Mouse (Mus musculus): ENCODE measurements around the gene Fam104a. TPM values are rescaled to one million over a fixed set of nuclear protein-coding genes. Genes with fewer than 3 reads are reported as not detected.

Gene Fam104a
- total and polyA plus RNA-seq, 2 experiments from 2014 or later: 23.3 to 33.6 TPM

- Histone ChIP-seq H3K9me3 (replicated peaks; ENCODE audit: control insufficient read depth, low read length) (no peaks in the 10 kb centered on the region), H3K4me3 (ENCODE audit: low read depth, low read length) (no peak overlapping the region), H3K4me1 (ENCODE audit: control insufficient read depth, insufficient read depth) (peaks cover 7% of the 10 kb centered on the region), H3K36me3 (replicated peaks; ENCODE audit: control insufficient read depth, insufficient read depth, low read length) (no peaks in the 10 kb centered on the region), H3K27me3 (ENCODE audit: control insufficient read depth, insufficient read depth, low read length) (no peaks in the 10 kb centered on the region), H3K9ac (replicated peaks; ENCODE audit: low read depth, low read length) (no peak overlapping the region), H3K4me2 (ENCODE audit: low read depth, low read length) (no peak overlapping the region), H3K27ac (ENCODE audit: low read depth) (no peak overlapping the region)
- no peak for ATAC-seq (ENCODE audit: insufficient read depth, low read depth)
- WGBS: 62% methylated on average over 16 of the region's 16 CpGs
- TF ChIP-seq CTCF (IDR thresholded peaks at IDR 0.05; ENCODE audit: low read depth) (no peak), EP300 (IDR thresholded peaks at IDR 0.05; ENCODE audit: low read depth) (no peak)
- DNase-seq (ENCODE audit: low spot score): no peak
Measured at GRCm38 (mm10) chr11:113717767-113718424, 33.9 kb upstream of the Fam104a start.

DNA sequence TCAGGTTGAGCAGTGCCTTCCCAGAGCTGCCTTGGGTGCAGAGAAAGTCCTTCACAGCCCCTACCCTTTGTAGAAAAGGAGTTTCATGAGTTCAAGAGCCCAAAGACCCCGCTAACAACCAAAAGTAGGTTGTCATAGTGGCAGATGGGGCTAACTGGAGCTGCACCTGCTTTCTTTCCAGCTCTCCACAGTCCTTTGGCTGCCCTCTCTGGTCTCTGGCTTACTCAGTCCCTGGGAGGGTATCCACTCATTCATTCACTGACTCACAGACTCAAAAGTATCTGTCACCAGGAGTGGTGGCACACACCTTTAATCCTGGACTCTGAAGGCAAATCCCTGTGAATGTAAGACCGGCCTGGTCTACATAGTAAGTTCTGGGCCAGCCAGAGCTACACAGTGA is 32.2 kb upstream of the Fam104a start:
- Histone ChIP-seq H3K36me3 (replicated peaks; ENCODE audit: control insufficient read depth, insufficient read depth, low read length) (no peaks in the 10 kb centered on the region), H3K9ac (replicated peaks; ENCODE audit: low read depth, low read length) (no peak overlapping the region), H3K4me1 (ENCODE audit: control insufficient read depth, insufficient read depth) (no peaks in the 10 kb centered on the region), H3K4me3 (ENCODE audit: low read depth, low read length) (no peak overlapping the region), H3K27me3 (ENCODE audit: control insufficient read depth, insufficient read depth, low read length) (no peaks in the 10 kb centered on the region), H3K4me2 (ENCODE audit: low read depth, low read length) (no peak overlapping the region), H3K27ac (ENCODE audit: low read depth) (no peak overlapping the region), H3K9me3 (replicated peaks; ENCODE audit: control insufficient read depth, low read length) (no peaks in the 10 kb centered on the region)
- WGBS: 97% methylated on average over 2 of the region's 2 CpGs
- no peak for TF ChIP-seq CTCF (IDR thresholded peaks at IDR 0.05; ENCODE audit: low read depth)
- TF ChIP-seq EP300 (IDR thresholded peaks at IDR 0.05; ENCODE audit: low read depth): no peak
- ATAC-seq (ENCODE audit: insufficient read depth, low read depth) (no peak), DNase-seq (ENCODE audit: low spot score) (no peak)

DNA sequence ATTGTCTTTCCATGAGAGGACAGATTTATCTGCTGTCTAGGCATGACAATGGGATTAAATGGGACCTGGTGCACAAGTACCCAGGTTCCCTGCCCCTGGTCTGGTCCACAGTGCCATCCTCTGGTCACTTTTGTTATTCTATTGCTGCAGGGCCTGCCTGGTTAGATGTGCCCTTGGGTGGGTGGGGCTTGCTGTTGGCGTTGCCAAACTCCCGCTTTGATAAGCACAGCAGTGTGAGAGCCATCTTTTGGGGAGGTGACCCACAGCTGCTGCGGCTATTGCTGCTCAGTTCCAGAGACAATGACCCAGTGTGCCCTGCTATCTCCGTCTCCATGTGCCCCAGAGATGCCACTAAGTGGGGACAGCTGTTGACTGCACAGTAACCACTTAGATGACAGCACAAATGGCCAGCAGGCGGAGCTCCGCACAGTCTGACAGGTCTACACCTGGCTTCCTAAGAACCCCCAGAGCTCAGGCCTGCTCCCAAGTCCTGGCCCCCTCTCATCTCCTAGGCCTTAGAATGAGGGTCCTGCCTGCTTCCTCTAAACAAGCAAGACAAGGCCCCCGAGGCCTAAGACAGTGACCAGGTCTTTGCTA is 31.2 kb upstream of the Fam104a start:
- H3K4me1 ChIP-seq (ENCODE audit: control insufficient read depth, insufficient read depth): peaks cover 7% of the 10 kb centered on the region; the same call in 1 of the 2 replicates
- H3K36me3 ChIP-seq (replicated peaks; ENCODE audit: control insufficient read depth, insufficient read depth, low read length): no peaks in the 10 kb centered on the region
- H3K9ac ChIP-seq (replicated peaks; ENCODE audit: low read depth, low read length): no peak overlapping the region
- H3K4me3 ChIP-seq (ENCODE audit: low read depth, low read length): no peak overlapping the region
- no peaks in the 10 kb centered on the region for H3K27me3 ChIP-seq (ENCODE audit: control insufficient read depth, insufficient read depth, low read length)
- DNase-seq (ENCODE audit: low spot score) (no peak), ATAC-seq (ENCODE audit: insufficient read depth, low read depth) (no peak; the same call in 1 of the 2 replicates)
- H3K27ac ChIP-seq (ENCODE audit: low read depth): no peak overlapping the region
- TF ChIP-seq CTCF (IDR thresholded peaks at IDR 0.05; ENCODE audit: low read depth) (no peak; the same call in 1 of the 2 replicates), EP300 (IDR thresholded peaks at IDR 0.05; ENCODE audit: low read depth) (no peak)
- no peaks in the 10 kb centered on the region for H3K9me3 ChIP-seq (replicated peaks; ENCODE audit: control insufficient read depth, low read length)
- H3K4me2 ChIP-seq (ENCODE audit: low read depth, low read length): no peak overlapping the region
- 57% methylated on average over 7 of the region's 7 CpGs for WGBS

DNA sequence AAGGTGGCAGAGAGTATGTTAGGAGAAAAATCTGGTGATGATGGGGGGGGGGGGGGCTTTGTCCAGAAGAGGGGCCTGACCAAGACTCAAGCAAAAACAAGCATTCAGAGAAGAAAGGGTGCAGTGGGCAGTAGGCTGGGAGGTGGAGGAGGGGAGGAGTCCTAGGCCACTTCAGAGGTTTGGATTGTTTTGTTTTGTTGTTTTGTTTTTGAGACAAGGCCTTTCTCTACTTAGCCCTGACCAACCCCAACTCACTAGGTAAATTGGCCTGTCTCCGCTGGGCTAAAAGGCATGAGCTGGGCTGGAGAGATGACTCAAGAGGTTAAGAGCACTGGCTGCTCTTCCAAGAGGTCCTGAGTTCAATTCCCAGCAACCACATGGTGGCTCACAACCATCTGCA is 27.1 kb upstream of the Fam104a start:
- Histone ChIP-seq H3K27ac (ENCODE audit: low read depth) (no peak overlapping the region; the same call in 1 of the 2 replicates), H3K9me3 (replicated peaks; ENCODE audit: control insufficient read depth, low read length) (no peaks in the 10 kb centered on the region), H3K27me3 (ENCODE audit: control insufficient read depth, insufficient read depth, low read length) (no peaks in the 10 kb centered on the region), H3K9ac (replicated peaks; ENCODE audit: low read depth, low read length) (no peak overlapping the region), H3K4me2 (ENCODE audit: low read depth, low read length) (no peak overlapping the region), H3K4me3 (ENCODE audit: low read depth, low read length) (no peak overlapping the region), H3K36me3 (replicated peaks; ENCODE audit: control insufficient read depth, insufficient read depth, low read length) (no peaks in the 10 kb centered on the region), H3K4me1 (ENCODE audit: control insufficient read depth, insufficient read depth) (peaks cover 7% of the 10 kb centered on the region; the same call in 1 of the 2 replicates)
- TF ChIP-seq CTCF (IDR thresholded peaks at IDR 0.05; ENCODE audit: low read depth) (no peak), EP300 (IDR thresholded peaks at IDR 0.05; ENCODE audit: low read depth) (no peak)
- 90% methylated on average over 1 of the region's 1 CpGs for WGBS
- ATAC-seq (ENCODE audit: insufficient read depth, low read depth) (no peak), DNase-seq (ENCODE audit: low spot score) (no peak)

DNA sequence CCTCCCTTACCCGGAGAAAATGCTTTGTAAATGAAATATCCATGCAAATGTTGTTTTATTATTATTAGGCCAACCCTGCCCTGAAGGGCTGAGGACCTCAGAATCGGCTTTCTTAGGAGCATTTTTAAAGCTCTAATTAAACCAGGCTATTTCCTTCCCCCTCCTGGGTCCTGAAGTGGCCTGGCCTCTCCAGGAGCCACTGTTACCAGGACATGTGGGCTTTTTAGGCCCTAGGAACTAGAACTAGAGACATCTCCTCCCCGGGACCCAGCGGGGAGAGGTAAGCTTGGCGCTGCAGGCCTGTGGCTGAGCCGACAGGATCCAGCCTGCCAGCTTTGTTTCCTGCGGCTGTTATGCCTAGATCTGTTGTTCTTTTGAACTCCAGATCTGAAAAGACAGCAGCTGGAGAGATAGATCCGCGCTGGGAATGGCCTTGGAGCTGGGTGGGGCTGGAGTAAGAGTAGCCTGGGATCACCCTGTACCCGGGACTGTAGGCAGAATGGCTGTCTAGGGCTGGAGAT is 26.4 kb upstream of the Fam104a start:
- DNase-seq (ENCODE audit: low spot score) (no peak), ATAC-seq (ENCODE audit: insufficient read depth, low read depth) (peak; percentile 48; the same call in 1 of the 2 replicates)
- Histone ChIP-seq H3K4me2 (ENCODE audit: low read depth, low read length) (peak overlapping the region; percentile 21; the same call in 1 of the 2 replicates), H3K9me3 (replicated peaks; ENCODE audit: control insufficient read depth, low read length) (no peaks in the 10 kb centered on the region), H3K4me3 (ENCODE audit: low read depth, low read length) (no peak overlapping the region), H3K9ac (replicated peaks; ENCODE audit: low read depth, low read length) (peak overlapping the region; percentile 45), H3K36me3 (replicated peaks; ENCODE audit: control insufficient read depth, insufficient read depth, low read length) (no peaks in the 10 kb centered on the region), H3K27ac (ENCODE audit: low read depth) (peak overlapping the region; percentile 68), H3K4me1 (ENCODE audit: control insufficient read depth, insufficient read depth) (peaks cover 7% of the 10 kb centered on the region; the same call in 1 of the 2 replicates), H3K27me3 (ENCODE audit: control insufficient read depth, insufficient read depth, low read length) (no peaks in the 10 kb centered on the region)
- WGBS: 21% methylated on average over 10 of the region's 10 CpGs
- no peak for TF ChIP-seq EP300 (IDR thresholded peaks at IDR 0.05; ENCODE audit: low read depth)

Measured in heart, postnatal 0 days (tissue).